Mouse (Mus musculus) monocyte, adult 2 months (primary cell): ENCODE measurements around the gene Safb2.

Experiments used
- DNase-seq, 2 experiments: peaks; one replicate each; pipeline ENCODE4 v3.0.0; 2022; ENCODE audit warnings: low spot score in 2 of 2, low read depth in 1 of 2

Safb2 gene

GRCm38 (mm10) chr17:56609452-56610171 lies 25.2 kb upstream of the Safb2 start, which contains the start of gene 2410015M20Rik:
Gene 2410015M20Rik (minus strand): TSS chr17:56609771.
- DNase-seq: peak; percentile 81 to 89

- DNase-seq: no peak
Observed at GRCm38 (mm10) chr17:56608699-56609098, 24.3 kb upstream of the Safb2 start.

- no peak for DNase-seq
Observed at GRCm38 (mm10) chr17:56607521-56608062, 23.2 kb upstream of the Safb2 start.

- DNase-seq: no peak
Observed at GRCm38 (mm10) chr17:56605431-56605830, 21.0 kb upstream of the Safb2 start.

- DNase-seq: no peak
Observed at GRCm38 (mm10) chr17:56604422-56604821, 20.0 kb upstream of the Safb2 start.

- no peak for DNase-seq
Observed at GRCm38 (mm10) chr17:56604070-56604380, 19.6 kb upstream of the Safb2 start.

GRCm38 (mm10) chr17:56603186-56604069 lies 19.0 kb upstream of the Safb2 start:
- DNase-seq: no peak

GRCm38 (mm10) chr17:56593527-56594271 lies 9.3 kb upstream of the Safb2 start:
- DNase-seq: no peak

GRCm38 (mm10) chr17:56592553-56592952 lies 8.2 kb upstream of the Safb2 start:
- DNase-seq: no peak

GRCm38 (mm10) chr17:56588921-56589320 lies 4.5 kb upstream of the Safb2 start:
- DNase-seq: no peak

GRCm38 (mm10) chr17:56587773-56588172 lies 3.4 kb upstream of the Safb2 start:
- DNase-seq: no peak

- DNase-seq: peak; percentile 21 to 63
Observed at GRCm38 (mm10) chr17:56585171-56585821, 911 bp upstream of the Safb2 start.

GRCm38 (mm10) chr17:56583611-56584256 lies 651 bp downstream of the Safb2 start:
- DNase-seq: peak; percentile 18 to 46

- DNase-seq: no peak
Observed at GRCm38 (mm10) chr17:56583071-56583470, 1.3 kb downstream of the Safb2 start.

- DNase-seq: no peak
Observed at GRCm38 (mm10) chr17:56572939-56573338, 11.4 kb downstream of the Safb2 start.

GRCm38 (mm10) chr17:56572154-56572553 lies 12.2 kb downstream of the Safb2 start:
- no peak for DNase-seq

- DNase-seq: no peak
Observed at GRCm38 (mm10) chr17:56570287-56570686, 14.1 kb downstream of the Safb2 start.

- DNase-seq: no peak
Observed at GRCm38 (mm10) chr17:56567370-56567769, 17.0 kb downstream of the Safb2 start.

GRCm38 (mm10) chr17:56566918-56567317 lies 17.5 kb downstream of the Safb2 start:
- no peak for DNase-seq

GRCm38 (mm10) chr17:56566293-56566692 lies 18.1 kb downstream of the Safb2 start:
- DNase-seq: no peak
